Comparison of ENCODE assay signal across 9 mouse cellular contexts in genomic region chr3:145614362-145615115, GRCm38 (mm10). TPM values are rescaled to one million over a fixed set of nuclear protein-coding genes. Genes with fewer than 3 reads are reported as not detected.
DNase-seq lines count a peak whose midpoint lies in the region; ATAC-seq and TF ChIP-seq lines count a peak whose summit lies in the region.
"Had no signal": no experiment of that assay in that cellular context is flagged by ENCODE, and none has a peak within 500 bp of the region (broad histone marks: within the 10 kb centered on the region; RNA-seq: fewer than 3 reads in every experiment).

No protein-coding gene starts in this region.

- DNase-seq in adrenal gland, postnatal 25 days: peak; percentile 23
- DNase-seq in embryonic facial prominence, embryonic 10.5 days (ENCODE audit: low spot score): peak; percentile 60
- peak; percentile 26 to 42 for DNase-seq in heart, postnatal 10 days
- DNase-seq in kidney, postnatal 25 days: peak; percentile 65 to 81
- DNase-seq in midbrain, embryonic 14.5 days: peak; percentile 62
- no peak for DNase-seq in B cell, adult 2 months
- DNase-seq in thymus, adult 2 months: no peak
- no peak for DNase-seq in layer of hippocampus, postnatal 36 days

- peaks cover 20% of the 10 kb centered on the region for H3K4me1 ChIP-seq in embryonic facial prominence, embryonic 10.5 days
- H3K4me1 ChIP-seq in midbrain, embryonic 14.5 days (ENCODE audit: control insufficient read depth, insufficient read depth, low read length): peaks cover 13% of the 10 kb centered on the region; the same call in 1 of the 2 replicates
- no peaks in the 10 kb centered on the region for H3K4me1 ChIP-seq in thymus, adult 2 months (replicated peaks; ENCODE audit: control insufficient read depth, insufficient read depth, low read length)

- TF ChIP-seq CTCF in thymus, adult 2 months (IDR thresholded peaks at IDR 0.05; ENCODE audit: borderline replicate concordance, control insufficient read depth, extremely low read depth, insufficient read depth, low read length, poor library complexity): no peak

- H3K4me3 ChIP-seq in embryonic facial prominence, embryonic 10.5 days: no peak overlapping the region
- H3K4me3 ChIP-seq in midbrain, embryonic 14.5 days (replicated peaks; ENCODE audit: low read depth, low read length): no peak overlapping the region
- no peak overlapping the region for H3K4me3 ChIP-seq in thymus, adult 2 months (ENCODE audit: control insufficient read depth, insufficient read depth, low read length)

- H3K27me3 ChIP-seq in embryonic facial prominence, embryonic 10.5 days (replicated peaks; ENCODE audit: low read depth, poor library complexity, severe bottlenecking): no peaks in the 10 kb centered on the region
- H3K27me3 ChIP-seq in midbrain, embryonic 14.5 days (ENCODE audit: control insufficient read depth, insufficient read depth, low read length): no peaks in the 10 kb centered on the region
- no peaks in the 10 kb centered on the region; the same call in 1 of the 2 replicates for H3K27me3 ChIP-seq in thymus, adult 2 months (ENCODE audit: control insufficient read depth, insufficient read depth, low read length)

- WGBS in embryonic facial prominence, embryonic 10.5 days: 17% methylated on average over 17 of the region's 17 CpGs
- 20% methylated on average over 17 of the region's 17 CpGs for WGBS in midbrain, embryonic 14.5 days
- WGBS in thymus, adult 2 months: 55% methylated on average over 17 of the region's 17 CpGs

- peak overlapping the region; percentile 5 for H3K4me2 ChIP-seq in midbrain, embryonic 14.5 days (ENCODE audit: low read length)

- H3K9ac ChIP-seq in midbrain, embryonic 14.5 days (replicated peaks; ENCODE audit: low read length): no peak overlapping the region; the same call in 1 of the 2 replicates

- intact Hi-C loops in heart, postnatal 10 days (cut with DNase I): no loop called here

- peak; percentile 44; the same call in 1 of the 2 replicates for ATAC-seq in midbrain, embryonic 14.5 days (ENCODE audit: low FRiP score, low TSS enrichment)

- no peaks in the 10 kb centered on the region for H3K9me3 ChIP-seq in embryonic facial prominence, embryonic 10.5 days
- no peaks in the 10 kb centered on the region for H3K9me3 ChIP-seq in midbrain, embryonic 14.5 days (ENCODE audit: control insufficient read depth, low read length)

- peaks cover 5% of the 10 kb centered on the region for H3K36me3 ChIP-seq in embryonic facial prominence, embryonic 10.5 days (replicated peaks)
- no peaks in the 10 kb centered on the region for H3K36me3 ChIP-seq in midbrain, embryonic 14.5 days (ENCODE audit: control insufficient read depth, insufficient read depth, low read length)
- H3K36me3 ChIP-seq in thymus, adult 2 months (ENCODE audit: control insufficient read depth, insufficient read depth, low read length): no peaks in the 10 kb centered on the region

- TF ChIP-seq POLR2A in thymus, adult 2 months (IDR thresholded peaks at IDR 0.05; ENCODE audit: control insufficient read depth, extremely low read depth, insufficient read depth, low read length, poor library complexity): no peak

- H3K27ac ChIP-seq in embryonic facial prominence, embryonic 10.5 days (replicated peaks): peak overlapping the region; percentile 78
- peak overlapping the region; percentile 46; the same call in 1 of the 2 replicates for H3K27ac ChIP-seq in midbrain, embryonic 14.5 days (replicated peaks; ENCODE audit: low read depth, low read length)
- no peak overlapping the region for H3K27ac ChIP-seq in thymus, adult 2 months (ENCODE audit: control insufficient read depth, insufficient read depth, low read length)
- H3K27ac ChIP-seq: macrophage had no signal

RNA-seq across cellular contexts. Expression of gene Ccn1, which starts 35.2 kb away (rescaled TPM):
- total RNA-seq in adrenal gland, postnatal 25 days (2021): 5.5 and 10.6 TPM in 2 replicates
- polyA plus RNA-seq in embryonic facial prominence, embryonic 10.5 days (2016; fragmentation: Nextera tagmentation; extraction: Ambion mirVana): 40.2 and 42.2 TPM in 2 replicates
- total RNA-seq in heart, postnatal 10 days (2021): 10 to 100 TPM; 39.4 to 45.3 TPM
- polyA plus RNA-seq in midbrain, embryonic 14.5 days (2014; fragmentation: Nextera tagmentation; extraction: Ambion mirVana): 3.9 and 5.6 TPM in 2 replicates
- polyA plus RNA-seq in thymus, adult 2 months (2012; rRNA removed): 5.8 and 8.1 TPM in 2 replicates
- 1 to 10 TPM; 4.4 TPM for total RNA-seq in layer of hippocampus, postnatal 36 days (2021)

RNA-seq across cellular contexts. Expression of gene Znhit6, which starts 38.5 kb away (rescaled TPM):
- total RNA-seq in adrenal gland, postnatal 25 days (2021): 18.7 and 27.2 TPM in 2 replicates
- 49.8 and 51.8 TPM in 2 replicates for polyA plus RNA-seq in embryonic facial prominence, embryonic 10.5 days (2016; fragmentation: Nextera tagmentation; extraction: Ambion mirVana)
- total RNA-seq in heart, postnatal 10 days (2021): 10 to 100 TPM; 14.9 to 15.4 TPM
- 27.5 and 32.9 TPM in 2 replicates for polyA plus RNA-seq in midbrain, embryonic 14.5 days (2014; fragmentation: Nextera tagmentation; extraction: Ambion mirVana)
- polyA plus RNA-seq in thymus, adult 2 months (2012; rRNA removed): 2.5 and 3.5 TPM in 2 replicates
- total RNA-seq in layer of hippocampus, postnatal 36 days (2021): 10 to 100 TPM; 13.7 to 17.7 TPM

Comparison
In these comparisons a context has a peak if more than half of its experiments do, and no peak if none do; other contexts are left out.
1. DNase-seq: peak in adrenal gland, postnatal 25 days (single experiment), embryonic facial prominence, embryonic 10.5 days (single experiment), heart, postnatal 10 days (2 of 2), kidney, postnatal 25 days (2 of 2) and midbrain, embryonic 14.5 days (single experiment); none in B cell, adult 2 months (0 of 2), thymus, adult 2 months (single experiment) and layer of hippocampus, postnatal 36 days (0 of 2).